Mouse (Mus musculus): ENCODE data around the gene Stfa2l1. TPM values are rescaled to one million over a fixed set of nuclear protein-coding genes. Genes with fewer than 3 reads are reported as not detected.
"Not testable (repeated sequence)": the region's sequence is repeated elsewhere in the genome, so short reads cannot be mapped to it uniquely, and the experiment has no call there.

Stfa2l1 gene
- total RNA-seq (2021): not detected
- long read RNA-seq, experiment 1: 0 reads
- long read RNA-seq, experiment 2: 0 reads

GRCm38 (mm10) chr16:36156402-36156975, at the start of gene Stfa2l1:
Gene Stfa2l1, plus strand, starts transcription at chr16:36156811.
- intact Hi-C loops (cut with DNase I; ENCODE audit: low total_unique reads): no loop called here
- DNase-seq: no peak

- intact Hi-C loops (cut with DNase I; ENCODE audit: low total_unique reads); DNase-seq: not testable (repeated sequence)
Observed at GRCm38 (mm10) chr16:36111486-36111885, 45.1 kb upstream of the Stfa2l1 start.

GRCm38 (mm10) chr16:36115751-36116150, 40.9 kb upstream of the Stfa2l1 start:
- DNase-seq; intact Hi-C loops (cut with DNase I; ENCODE audit: low total_unique reads): not testable (repeated sequence)

- DNase-seq: no peak
- intact Hi-C loops (cut with DNase I; ENCODE audit: low total_unique reads): no loop called here
Observed at GRCm38 (mm10) chr16:36128092-36128491, 28.5 kb upstream of the Stfa2l1 start.

- intact Hi-C loops (cut with DNase I; ENCODE audit: low total_unique reads): no loop called here
- no peak for DNase-seq
Observed at GRCm38 (mm10) chr16:36131141-36131540, 25.5 kb upstream of the Stfa2l1 start, which contains the start of gene Csta1. Gene Csta1, minus strand, starts transcription at chr16:36131241.

GRCm38 (mm10) chr16:36138201-36138600, 18.4 kb upstream of the Stfa2l1 start:
- intact Hi-C loops (cut with DNase I; ENCODE audit: low total_unique reads): no loop called here
- DNase-seq: no peak

- intact Hi-C loops (cut with DNase I; ENCODE audit: low total_unique reads); DNase-seq: not testable (repeated sequence)
Observed at GRCm38 (mm10) chr16:36167841-36168240, 11.2 kb downstream of the Stfa2l1 start.

- intact Hi-C loops (cut with DNase I; ENCODE audit: low total_unique reads): no loop called here
- no peak for DNase-seq
Observed at GRCm38 (mm10) chr16:36176108-36176507, 19.5 kb downstream of the Stfa2l1 start.

- intact Hi-C loops (cut with DNase I; ENCODE audit: low total_unique reads): no loop called here
- DNase-seq: no peak
Observed at GRCm38 (mm10) chr16:36179910-36180309, 23.3 kb downstream of the Stfa2l1 start.

GRCm38 (mm10) chr16:36183912-36184311, 27.3 kb downstream of the Stfa2l1 start, which contains the start of gene Gm5483:
Gene Gm5483, plus strand, starts transcription at chr16:36184212.
- DNase-seq; intact Hi-C loops (cut with DNase I; ENCODE audit: low total_unique reads): not testable (repeated sequence)

GRCm38 (mm10) chr16:36199226-36199625, 42.6 kb downstream of the Stfa2l1 start:
- intact Hi-C loops (cut with DNase I; ENCODE audit: low total_unique reads): no loop called here
- no peak for DNase-seq

GRCm38 (mm10) chr16:36203846-36204245, 47.2 kb downstream of the Stfa2l1 start:
- intact Hi-C loops (cut with DNase I; ENCODE audit: low total_unique reads): no loop called here
- DNase-seq: no peak

GRCm38 (mm10) chr16:36205684-36206083, 49.1 kb downstream of the Stfa2l1 start:
- DNase-seq; intact Hi-C loops (cut with DNase I; ENCODE audit: low total_unique reads): not testable (repeated sequence)

GRCm38 (mm10) chr16:36209967-36210453, 53.4 kb downstream of the Stfa2l1 start, which contains the start of gene Gm5416:
Gene Gm5416, plus strand, starts transcription at chr16:36210403.
- intact Hi-C loops (cut with DNase I; ENCODE audit: low total_unique reads): no loop called here
- no peak for DNase-seq

Other genes with a start within 250 kb of the Stfa2l1 start
- 1 to 10 TPM; 5.2 to 5.5 TPM for gene Parp9, start 218.3 kb upstream of the Stfa2l1 start, total RNA-seq (2021)
- 1 to 10 TPM; 4.5 to 4.9 TPM for gene Dtx3l, start 217.7 kb upstream of the Stfa2l1 start, total RNA-seq (2021)
- 100 to 1,000 TPM in 1 of 2 experiments, 10 to 100 TPM in 1; 96.7 to 118 TPM for gene Kpna1, start 178.1 kb upstream of the Stfa2l1 start, total RNA-seq (2021)
- gene Wdr5b, start 115.6 kb upstream of the Stfa2l1 start, total RNA-seq (2021): 1 to 10 TPM; 2.1 to 2.3 TPM
- gene Fam162a, start 85.2 kb upstream of the Stfa2l1 start, total RNA-seq (2021): 100 to 1,000 TPM; 133 TPM
- gene Ccdc58, start 85.1 kb upstream of the Stfa2l1 start, total RNA-seq (2021): 10 to 100 TPM; 30.7 to 31.3 TPM
- not detected for gene Csta1, start 25.6 kb upstream of the Stfa2l1 start, total RNA-seq (2021)
- not detected for gene Gm5483, start 27.4 kb downstream of the Stfa2l1 start, total RNA-seq (2021)
- gene Gm5416, start 53.6 kb downstream of the Stfa2l1 start, total RNA-seq (2021): not detected
- not detected for gene 2010005H15Rik, start 64.7 kb downstream of the Stfa2l1 start, total RNA-seq (2021)
- gene Stfa1, start 120.1 kb downstream of the Stfa2l1 start, total RNA-seq (2021): not detected
- gene BC117090, start 177.5 kb downstream of the Stfa2l1 start, total RNA-seq (2021): not detected
- not detected for gene BC100530, start 210.9 kb downstream of the Stfa2l1 start, total RNA-seq (2021)